Mouse (Mus musculus) intestine, postnatal 0 days (tissue): ENCODE measurements around the gene Cst3. TPM values are rescaled to one million over a fixed set of nuclear protein-coding genes. Genes with fewer than 3 reads are reported as not detected.

Experiments used
- ATAC-seq: fragments of 200-750 bp; cut with Nextera tagmentation; 2 replicates; pipeline ENCODE4 v1.8.0; 2017; ENCODE audit warnings: mild to moderate bottlenecking, moderate TSS enrichment, moderate library complexity
- H3K27ac ChIP-seq: fragments of 300-500 bp; sonication (generic); 2 replicates; pipeline ENCODE4 v1.5.1; 2014; ENCODE audit warnings: mild to moderate bottlenecking, low read depth, low read length, moderate library complexity
- H3K27me3 ChIP-seq: fragments of 300-500 bp; sonication (generic); replicated peaks from 2 replicates; pipeline ENCODE4 v1.6.1; 2014; ENCODE audit warnings: low read length, mixed read lengths; ENCODE audit not compliant: control insufficient read depth, insufficient read depth
- H3K36me3 ChIP-seq: fragments of 300-500 bp; sonication (generic); 2 replicates; pipeline ENCODE4 v1.6.1; 2014; ENCODE audit warnings: mild to moderate bottlenecking, moderate library complexity; ENCODE audit not compliant: control insufficient read depth, insufficient read depth
- H3K4me1 ChIP-seq: fragments of 300-500 bp; sonication (generic); replicated peaks from 2 replicates; pipeline ENCODE4 v1.6.1; 2014; ENCODE audit warnings: antibody characterized with exemption, low read length, mixed read lengths; ENCODE audit not compliant: control insufficient read depth, insufficient read depth
- H3K4me2 ChIP-seq: fragments of 300-500 bp; sonication (generic); replicated peaks from 2 replicates; pipeline ENCODE4 v1.6.1; 2014; ENCODE audit warnings: low read depth, mild to moderate bottlenecking, moderate library complexity
- H3K4me3 ChIP-seq: fragments of 300-500 bp; sonication (generic); 2 replicates; pipeline ENCODE4 v1.5.1; 2014; ENCODE audit warnings: low read depth, low read length
- H3K9ac ChIP-seq: fragments of 300-500 bp; sonication (generic); 2 replicates; pipeline ENCODE4 v1.6.1; 2014; ENCODE audit warnings: mild to moderate bottlenecking, low read depth, low read length
- H3K9me3 ChIP-seq: fragments of 300-500 bp; sonication (generic); 2 replicates; pipeline ENCODE4 v1.6.1; 2016; ENCODE audit warnings: mixed run types; ENCODE audit not compliant: control insufficient read depth
- CTCF ChIP-seq: sonication (generic); IDR thresholded peaks from 2 replicates; pipeline ENCODE4 v1.5.1; 2016; ENCODE audit warnings: low read depth, mild to moderate bottlenecking, control low read depth, antibody characterized with exemption, moderate library complexity
- WGBS: fragments of 180-500 bp; shearing (Covaris S2); extraction: QIAGEN DNeasy Blood & Tissue Kit; methylation state at CpG from one replicate; pipeline ENCODE4 v1.1.7; 2014; 5-methylcytosine and 5-hydroxymethylcytosine counted together
- polyA plus RNA-seq: library from polyadenylated mRNA; unstranded; fragments of >200 nt; fragmentation: Nextera tagmentation; extraction: Ambion mirVana; gene quantifications from 2 replicates; pipeline ENCODE4 v1.2.1, GENCODE M21; 2015

Gene Cst3
- polyA plus RNA-seq, 1 experiment from 2014 or later = 313 TPM

DNA sequence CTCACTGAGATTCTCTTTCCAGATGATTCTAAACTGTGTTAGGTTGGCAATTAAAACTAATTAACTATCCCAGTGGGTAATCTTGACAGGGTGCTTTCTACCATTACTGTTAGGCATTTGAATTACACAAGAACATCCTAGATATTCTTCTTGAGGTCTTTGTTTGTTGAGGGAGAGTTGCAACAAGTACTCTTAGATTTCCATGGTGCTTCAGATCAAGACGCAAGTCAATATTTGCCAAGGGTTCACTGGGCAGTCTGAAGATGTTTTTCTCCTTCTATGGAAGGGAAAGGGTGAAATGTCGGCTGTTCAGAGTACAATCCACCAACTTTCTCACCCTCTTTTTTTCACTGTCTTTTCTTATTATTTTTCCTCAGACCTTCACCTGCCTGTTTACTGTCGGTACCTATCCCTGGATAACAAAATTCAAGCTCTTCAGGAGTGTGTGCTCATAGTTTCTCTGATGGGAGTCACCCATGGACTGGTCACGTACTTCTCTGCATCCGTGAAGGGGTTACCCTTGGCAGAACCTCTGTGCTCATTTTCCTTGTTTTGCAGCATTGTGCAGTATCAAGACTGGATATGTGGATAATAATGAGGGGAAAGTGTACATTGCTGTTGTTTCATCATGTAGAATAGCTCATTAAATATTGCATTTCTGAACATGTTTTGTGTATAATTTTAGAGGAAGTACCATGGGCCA is 37.3 kb downstream of the Cst3 start:
- H3K4me1 ChIP-seq = no peaks in the 10 kb centered on the region
- 75% methylated on average over 5 of the region's 5 CpGs for WGBS

DNA sequence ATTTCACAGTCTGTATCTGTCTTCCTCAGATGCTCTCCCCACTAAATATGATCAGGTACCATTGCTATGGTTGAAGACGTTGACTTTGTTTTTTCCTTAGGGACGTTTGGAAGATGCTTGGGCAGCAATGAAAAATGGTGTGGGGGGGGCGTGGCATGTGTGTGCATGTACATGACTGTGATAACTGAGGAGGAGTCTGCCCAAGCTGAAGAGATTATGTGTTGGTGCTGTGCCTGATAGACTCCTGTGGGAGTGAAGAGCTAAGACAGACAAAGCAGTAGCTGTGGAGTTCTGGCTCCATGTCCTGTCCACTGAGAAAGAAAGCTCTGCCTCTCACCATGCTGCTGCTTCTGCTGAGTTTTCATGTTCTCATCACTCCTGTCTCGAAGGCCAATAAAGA is 40.6 kb downstream of the Cst3 start, which contains the start of gene Cst9:
TSS of gene Cst9 (plus strand) at position 236 of the 400 bp plus-strand sequence.
- 43% methylated on average over 4 of the region's 4 CpGs for WGBS
- Histone ChIP-seq H3K27ac (no peak within 1 kb of the TSS), H3K27me3 (peaks cover 26% of the 10 kb centered on the region), H3K36me3 (no peaks in the 10 kb centered on the region), H3K9ac (no peak within 1 kb of the TSS), H3K4me1 (no peaks in the 10 kb centered on the region), H3K4me2 (no peak within 1 kb of the TSS), H3K9me3 (no peaks in the 10 kb centered on the region), H3K4me3 (no peak within 1 kb of the TSS)
- TF ChIP-seq CTCF = no peak
- ATAC-seq = no peak

More for the DNA sequence above, 37.3 kb downstream of the Cst3 start:
- Histone ChIP-seq H3K4me3 (no peak overlapping the region), H3K27me3 (peaks cover 26% of the 10 kb centered on the region), H3K36me3 (no peaks in the 10 kb centered on the region), H3K9ac (no peak overlapping the region), H3K9me3 (no peaks in the 10 kb centered on the region), H3K4me2 (no peak overlapping the region), H3K27ac (no peak overlapping the region)
- TF ChIP-seq CTCF = no peak
- ATAC-seq = no peak

DNA sequence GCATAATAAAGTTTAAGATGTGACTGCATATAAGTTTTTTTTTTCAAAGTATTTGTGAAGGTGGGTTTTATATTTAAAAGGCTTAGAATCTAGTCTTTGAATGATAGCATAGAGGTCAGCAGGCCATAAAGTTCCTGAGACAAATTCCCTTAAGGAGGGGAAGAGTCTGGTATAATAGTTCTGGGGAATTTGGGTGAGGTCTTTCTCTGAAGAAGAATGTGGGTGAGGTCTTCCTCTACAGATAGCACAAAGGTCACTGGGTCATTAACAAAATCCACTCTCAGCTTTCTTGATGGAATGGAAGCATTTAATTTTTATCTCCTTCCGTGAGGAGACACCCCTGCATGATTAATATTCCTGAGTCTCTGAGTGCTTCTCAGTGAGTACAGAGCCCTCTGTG is 49.5 kb downstream of the Cst3 start:
- Histone ChIP-seq H3K27ac (no peak overlapping the region), H3K9me3 (no peaks in the 10 kb centered on the region), H3K4me3 (no peak overlapping the region), H3K36me3 (no peaks in the 10 kb centered on the region), H3K4me1 (no peaks in the 10 kb centered on the region), H3K9ac (no peak overlapping the region), H3K27me3 (peaks cover 8% of the 10 kb centered on the region; the same call in 1 of the 2 replicates), H3K4me2 (no peak overlapping the region)
- ATAC-seq = no peak
- TF ChIP-seq CTCF = no peak
- 29% methylated on average over 1 of the region's 1 CpGs for WGBS

Other genes with a start within 250 kb of the Cst3 start
- gene Nxt1, start 203.1 kb downstream of the Cst3 start, polyA plus RNA-seq = 35.6 and 35.9 TPM in 2 replicates
- 14.9 and 16.6 TPM in 2 replicates for gene Gzf1, start 194.7 kb downstream of the Cst3 start, polyA plus RNA-seq
- gene Napb, start 143.2 kb downstream of the Cst3 start, polyA plus RNA-seq = 2.2 and 2.4 TPM in 2 replicates
- not detected in 2 replicates for gene Cstl1, start 125.3 kb downstream of the Cst3 start, polyA plus RNA-seq
- not detected in 2 replicates for gene Cst11, start 104.2 kb downstream of the Cst3 start, polyA plus RNA-seq
- not detected in 2 replicates for gene 8030411F24Rik, start 93.7 kb downstream of the Cst3 start, polyA plus RNA-seq
- not detected in 2 replicates for gene Cst12, start 86.3 kb downstream of the Cst3 start, polyA plus RNA-seq
- gene Cst8, start 76.9 kb downstream of the Cst3 start, polyA plus RNA-seq = not detected in 2 replicates
- not detected in 2 replicates for gene Cst13, start 55.6 kb downstream of the Cst3 start, polyA plus RNA-seq
- gene Cst9, start 40.5 kb downstream of the Cst3 start, polyA plus RNA-seq = not detected in 2 replicates
- gene 9230104L09Rik, start 10.7 kb downstream of the Cst3 start, polyA plus RNA-seq = not detected in 2 replicates
- gene Gm1330, start 127.6 kb upstream of the Cst3 start, polyA plus RNA-seq = not detected in 2 replicates
- not detected in 2 replicates for gene Gm10750, start 141.5 kb upstream of the Cst3 start, polyA plus RNA-seq